Comparison of ENCODE assay signal across 14 mouse cellular contexts in the genomic region with DNA sequence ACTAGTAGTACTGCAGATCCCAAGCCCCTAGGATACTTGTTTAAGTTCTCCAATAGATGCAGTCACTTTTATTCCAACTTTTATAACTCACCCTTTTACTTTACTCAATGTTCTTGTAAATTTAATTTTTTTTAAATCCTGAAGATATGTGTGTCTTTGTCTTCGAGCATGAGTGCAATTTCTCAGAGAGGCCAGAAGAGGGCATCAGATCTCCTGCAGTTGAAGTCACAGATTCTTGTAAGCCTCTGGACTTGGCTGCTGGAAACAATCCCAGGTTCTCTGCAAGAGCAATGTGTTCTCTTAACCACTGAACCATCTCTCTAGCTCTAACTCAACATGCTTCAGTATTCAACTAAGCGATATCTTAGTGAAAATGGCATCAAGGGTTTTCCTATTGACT.
DNase-seq lines count a peak whose midpoint lies in the region; ATAC-seq and TF ChIP-seq lines count a peak whose summit lies in the region.
"Had no signal": no experiment of that assay in that cellular context is flagged by ENCODE, and none has a peak within 500 bp of the region (broad histone marks: within the 10 kb centered on the region; RNA-seq: fewer than 3 reads in every experiment).

No protein-coding gene starts in this region.

- TF ChIP-seq POLR2A in ES-Bruce4 (IDR thresholded peaks at IDR 0.05; ENCODE audit: insufficient read depth, low read length): no peak

- no peaks in the 10 kb centered on the region for H3K27me3 ChIP-seq in hindbrain, embryonic 14.5 days (ENCODE audit: control insufficient read depth, insufficient read depth, low read length)
- H3K27me3 ChIP-seq in hindbrain, embryonic 12.5 days: no peaks in the 10 kb centered on the region
- H3K27me3 ChIP-seq in ES-Bruce4 (ENCODE audit: control insufficient read depth, insufficient read depth, low read length, poor library complexity, severe bottlenecking): no peaks in the 10 kb centered on the region
- no peaks in the 10 kb centered on the region for H3K27me3 ChIP-seq in midbrain, embryonic 10.5 days (ENCODE audit: low read depth, poor library complexity, severe bottlenecking)
- H3K27me3 ChIP-seq: forebrain, embryonic 12.5 days; heart, embryonic 13.5 days had no signal

- H3K4me2 ChIP-seq in hindbrain, embryonic 14.5 days (replicated peaks): no peak overlapping the region
- H3K4me2 ChIP-seq in hindbrain, embryonic 12.5 days (replicated peaks): no peak overlapping the region
- H3K4me2 ChIP-seq: forebrain, embryonic 12.5 days; heart, embryonic 13.5 days; midbrain, embryonic 11.5 days had no signal

- H3K27ac ChIP-seq in hindbrain, embryonic 14.5 days: no peak overlapping the region
- H3K27ac ChIP-seq in hindbrain, embryonic 12.5 days: no peak overlapping the region
- H3K27ac ChIP-seq in ES-Bruce4 (ENCODE audit: insufficient read depth, low read length): no peak overlapping the region
- no peak overlapping the region for H3K27ac ChIP-seq in midbrain, embryonic 10.5 days (replicated peaks)
- H3K27ac ChIP-seq: forebrain, embryonic 12.5 days; heart, embryonic 13.5 days had no signal

- WGBS in hindbrain, embryonic 14.5 days: 69% methylated on average over 2 of the region's 2 CpGs
- 73% methylated on average over 2 of the region's 2 CpGs for WGBS in hindbrain, embryonic 12.5 days
- WGBS in midbrain, embryonic 10.5 days: 68% methylated on average over 2 of the region's 2 CpGs

- H3K36me3 ChIP-seq in hindbrain, embryonic 14.5 days (replicated peaks; ENCODE audit: control insufficient read depth, insufficient read depth): no peaks in the 10 kb centered on the region
- no peaks in the 10 kb centered on the region for H3K36me3 ChIP-seq in hindbrain, embryonic 12.5 days
- H3K36me3 ChIP-seq in ES-Bruce4 (ENCODE audit: control insufficient read depth, insufficient read depth, low read length, poor library complexity, severe bottlenecking): no peaks in the 10 kb centered on the region
- H3K36me3 ChIP-seq in midbrain, embryonic 10.5 days: no peaks in the 10 kb centered on the region
- H3K36me3 ChIP-seq: forebrain, embryonic 12.5 days; heart, embryonic 13.5 days had no signal

- H3K9ac ChIP-seq in hindbrain, embryonic 14.5 days: no peak overlapping the region
- no peak overlapping the region for H3K9ac ChIP-seq in hindbrain, embryonic 12.5 days
- H3K9ac ChIP-seq in ES-Bruce4 (ENCODE audit: low read depth, poor library complexity, severe bottlenecking): no peak overlapping the region
- H3K9ac ChIP-seq: forebrain, embryonic 12.5 days; heart, embryonic 13.5 days had no signal

- H3K4me1 ChIP-seq in hindbrain, embryonic 14.5 days (replicated peaks; ENCODE audit: control insufficient read depth, insufficient read depth, low read length): no peaks in the 10 kb centered on the region
- H3K4me1 ChIP-seq in hindbrain, embryonic 12.5 days: peaks cover 3% of the 10 kb centered on the region; the same call in 1 of the 2 replicates
- H3K4me1 ChIP-seq in ES-Bruce4 (ENCODE audit: control insufficient read depth, insufficient read depth, low read length): no peaks in the 10 kb centered on the region
- peaks cover 7% of the 10 kb centered on the region for H3K4me1 ChIP-seq in midbrain, embryonic 10.5 days
- H3K4me1 ChIP-seq: forebrain, embryonic 12.5 days; heart, embryonic 13.5 days had no signal

- no peak for ATAC-seq in hindbrain, embryonic 14.5 days (ENCODE audit: low FRiP score)
- ATAC-seq in hindbrain, embryonic 12.5 days (ENCODE audit: low FRiP score): no peak
- ATAC-seq in common myeloid progenitor, adult 5-6 weeks (replicated peaks; ENCODE audit: low read depth, poor library complexity, severe bottlenecking): peak; percentile 62; the same call in 1 of the 2 replicates
- no peak for ATAC-seq in frontal cortex, adult (ENCODE audit: low TSS enrichment)

- H3K9me3 ChIP-seq in hindbrain, embryonic 14.5 days (ENCODE audit: control insufficient read depth, low read length): no peaks in the 10 kb centered on the region
- no peaks in the 10 kb centered on the region for H3K9me3 ChIP-seq in hindbrain, embryonic 12.5 days (replicated peaks)
- no peaks in the 10 kb centered on the region for H3K9me3 ChIP-seq in ES-Bruce4 (replicated peaks; ENCODE audit: control insufficient read depth, insufficient read depth, low read length, poor library complexity, severe bottlenecking)
- no peaks in the 10 kb centered on the region for H3K9me3 ChIP-seq in midbrain, embryonic 10.5 days (replicated peaks)
- H3K9me3 ChIP-seq: forebrain, embryonic 12.5 days; heart, embryonic 13.5 days had no signal

- peak; percentile 31 for DNase-seq in hindbrain, embryonic 14.5 days (ENCODE audit: low spot score)
- peak; percentile 2 for DNase-seq in 3T3-L1 (ENCODE audit: low read depth, low spot score)
- no peak for DNase-seq in urinary bladder, postnatal 10 days (ENCODE audit: low spot score)
- DNase-seq in midbrain, embryonic 10.5 days (ENCODE audit: low spot score): no peak
- DNase-seq: cerebellum, adult 11-12 months; kidney, adult 8-10 months; left cerebral cortex, postnatal 4 days had no signal

- TF ChIP-seq CTCF in ES-Bruce4 (IDR thresholded peaks at IDR 0.05; ENCODE audit: low read depth, low read length): peak; percentile 25

- no peak for TF ChIP-seq EP300 in ES-Bruce4 (IDR thresholded peaks at IDR 0.05; ENCODE audit: insufficient read depth, low read depth, low read length)

- H3K4me3 ChIP-seq in hindbrain, embryonic 14.5 days (replicated peaks; ENCODE audit: low read length): no peak overlapping the region
- H3K4me3 ChIP-seq in hindbrain, embryonic 12.5 days: no peak overlapping the region
- H3K4me3 ChIP-seq in ES-Bruce4 (ENCODE audit: low read depth, low read length): no peak overlapping the region
- H3K4me3 ChIP-seq in midbrain, embryonic 10.5 days: no peak overlapping the region
- H3K4me3 ChIP-seq: forebrain, embryonic 12.5 days; heart, embryonic 13.5 days had no signal

Comparison
In these comparisons a context has a peak if more than half of its experiments do, and no peak if none do; other contexts are left out.
1. DNase-seq: peak in hindbrain, embryonic 14.5 days (single experiment) and 3T3-L1 (single experiment); none in urinary bladder, postnatal 10 days (single experiment) and midbrain, embryonic 10.5 days (single experiment).